Mouse (Mus musculus) erythroblast, adult 5-6 weeks (primary cell): ENCODE measurements around the gene Cirbp. TPM values are rescaled to one million over a fixed set of nuclear protein-coding genes. Genes with fewer than 3 reads are reported as not detected.

Source experiments
- ATAC-seq: replicated peaks from 2 replicates; pipeline ENCODE4 v1.8.0; 2016; ENCODE audit warnings: moderate number of reproducible peaks, mild to moderate bottlenecking, moderate TSS enrichment, inconsistent platforms; ENCODE audit not compliant: poor library complexity, low FRiP score, severe bottlenecking
- total RNA-seq, 2 experiments: library from RNA; stranded (forward) in 1 of 2; stranded (reverse) in 1 of 2; fragments of 150-400 nt in 1 of 2; fragments of 200-764, 138-1000 nt in 1 of 2; gene quantifications; 2 replicates each; pipeline versions ENCODE4 v1.2.3 to v1.2.4; 2015 to 2017; ENCODE audit warnings: low replicate concordance in 2 of 2

Gene Cirbp
- total RNA-seq, 2 experiments from 2014 or later: 3.7 to 14.6 TPM

GRCm38 (mm10) chr10:80173955-80174640 lies 8.3 kb downstream of the Cirbp start:
- ATAC-seq: no peak

- ATAC-seq: peak; percentile 34; the same call in 1 of the 2 replicates
These were observed 8.9 kb downstream of the Cirbp start for GRCm38 (mm10) chr10:80174705-80175104.

GRCm38 (mm10) chr10:80175536-80176269 lies 9.9 kb downstream of the Cirbp start:
- no peak for ATAC-seq

- no peak for ATAC-seq
These were observed 10.6 kb downstream of the Cirbp start for GRCm38 (mm10) chr10:80176270-80176834.

GRCm38 (mm10) chr10:80177441-80178279 lies 11.9 kb downstream of the Cirbp start:
- no peak for ATAC-seq

GRCm38 (mm10) chr10:80179068-80180051 lies 13.6 kb downstream of the Cirbp start, which contains the start of gene Efna2:
Gene Efna2 (plus strand): TSS chr10:80179482.
- no peak for ATAC-seq

- no peak for ATAC-seq
These were observed 14.5 kb downstream of the Cirbp start for GRCm38 (mm10) chr10:80180288-80180687.

GRCm38 (mm10) chr10:80180823-80181222 lies 15.0 kb downstream of the Cirbp start:
- no peak for ATAC-seq

- ATAC-seq: no peak
These were observed 16.8 kb downstream of the Cirbp start for GRCm38 (mm10) chr10:80182547-80182946.

- no peak for ATAC-seq
These were observed 20.9 kb downstream of the Cirbp start for GRCm38 (mm10) chr10:80186649-80187048.

- no peak for ATAC-seq
These were observed 22.0 kb downstream of the Cirbp start for GRCm38 (mm10) chr10:80187739-80188138.

GRCm38 (mm10) chr10:80188453-80189024 lies 22.8 kb downstream of the Cirbp start:
- ATAC-seq: no peak

GRCm38 (mm10) chr10:80189999-80190398 lies 24.2 kb downstream of the Cirbp start:
- no peak for ATAC-seq

GRCm38 (mm10) chr10:80190491-80191051 lies 24.8 kb downstream of the Cirbp start:
- no peak for ATAC-seq

GRCm38 (mm10) chr10:80193976-80194375 lies 28.2 kb downstream of the Cirbp start:
- ATAC-seq: no peak

GRCm38 (mm10) chr10:80194441-80194840 lies 28.7 kb downstream of the Cirbp start:
- no peak for ATAC-seq

GRCm38 (mm10) chr10:80196167-80196566 lies 30.4 kb downstream of the Cirbp start:
- ATAC-seq: no peak
